Mouse (Mus musculus) heart, postnatal 0 days (tissue): Measurements from ENCODE around the gene Cpne7.

Experiments used
- CTCF ChIP-seq: IDR thresholded peaks from 2 replicates; pipeline ENCODE4 v1.5.1; 2016; ENCODE audit warnings: antibody characterized with exemption, control low read depth, low read depth
- EP300 ChIP-seq: IDR thresholded peaks from 2 replicates; pipeline ENCODE4 v1.6.1; 2016; ENCODE audit warnings: antibody characterized with exemption, low read depth

GRCm38 (mm10) chr8:123083610-123084009 is 33.6 kb upstream of the Cpne7 start:
- TF ChIP-seq EP300 (no peak), CTCF (no peak)
